Mouse (Mus musculus) bone marrow, adult 2 months (tissue): ENCODE data around the gene Slc25a10.

ENCODE experiments used
- CTCF ChIP-seq: fragments of 200-500 bp; IDR thresholded peaks from 2 replicates; pipeline ENCODE4 v1.5.1; 2011; ENCODE audit warnings: low read length, control low read depth; ENCODE audit not compliant: control insufficient read depth, insufficient read depth
- POLR2A ChIP-seq: fragments of 200-500 bp; IDR thresholded peaks from 2 replicates; pipeline ENCODE4 v1.6.1; 2011; ENCODE audit warnings: low read depth, mild to moderate bottlenecking, control low read depth, low read length, borderline replicate concordance; ENCODE audit not compliant: control insufficient read depth

- no peak for TF ChIP-seq CTCF
- TF ChIP-seq POLR2A: no peak
These were observed 46.8 kb downstream of the Slc25a10 start for GRCm38 (mm10) chr11:120538485-120538884.
